Mouse (Mus musculus): ENCODE measurements around the gene Rab39.

DNA sequence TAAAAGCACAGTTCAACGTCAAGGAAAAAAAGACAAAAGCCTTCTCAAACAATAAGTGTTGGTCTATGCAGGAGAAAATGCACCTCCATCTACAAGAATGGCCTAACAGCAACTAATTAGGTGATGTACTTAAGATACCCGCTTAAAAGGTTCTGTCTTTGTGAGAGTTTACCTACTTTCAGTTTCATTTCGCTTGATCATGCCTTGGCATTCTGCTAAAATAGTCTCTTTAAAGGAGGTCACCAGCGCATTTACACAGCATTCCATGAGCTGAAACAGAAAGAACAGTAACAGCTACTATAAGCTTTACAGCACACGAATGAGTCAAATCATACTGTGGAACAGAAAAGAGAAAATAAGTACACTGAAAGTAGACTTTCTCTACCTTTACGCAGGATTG is 71.2 kb downstream of the Rab39 start:
- TF ChIP-seq CTCF (IDR thresholded peaks at IDR 0.05; ENCODE audit: borderline replicate concordance, extremely low read depth, insufficient read depth, insufficient read length) (no peak), POLR2A (IDR thresholded peaks at IDR 0.05; ENCODE audit: borderline replicate concordance, extremely low read depth, insufficient read depth, insufficient read length, poor library complexity, severe bottlenecking) (no peak)

Measured in brain, embryonic 14.5 days (tissue).